Mouse (Mus musculus): ENCODE measurements around the gene Scrn2.

Gene Scrn2

GRCm38 (mm10) chr11:97029686-97030417, at the start of gene Scrn2:
Gene Scrn2 (plus strand): TSS chr11:97029938.
- in situ Hi-C loops (cut with MboI; ENCODE audit: low pct_unique_long_range_greater_than_20kb in 1 of 2, low sequenced_read_pairs in 2 of 2, unreplicated experiment in 1 of 2): no loop called here

- in situ Hi-C loops (cut with MboI; ENCODE audit: low pct_unique_long_range_greater_than_20kb in 1 of 2, low sequenced_read_pairs in 2 of 2, unreplicated experiment in 1 of 2): no loop called here
Measured at GRCm38 (mm10) chr11:96980021-96980420, 49.7 kb upstream of the Scrn2 start.

- in situ Hi-C loops (cut with MboI; ENCODE audit: low pct_unique_long_range_greater_than_20kb in 1 of 2, low sequenced_read_pairs in 2 of 2, unreplicated experiment in 1 of 2): no loop called here
Measured at GRCm38 (mm10) chr11:96981461-96981860, 48.3 kb upstream of the Scrn2 start.

GRCm38 (mm10) chr11:96982355-96982754, 47.4 kb upstream of the Scrn2 start:
- in situ Hi-C loops (cut with MboI; ENCODE audit: low pct_unique_long_range_greater_than_20kb in 1 of 2, low sequenced_read_pairs in 2 of 2, unreplicated experiment in 1 of 2): no loop called here

- in situ Hi-C loops (cut with MboI; ENCODE audit: low pct_unique_long_range_greater_than_20kb in 1 of 2, low sequenced_read_pairs in 2 of 2, unreplicated experiment in 1 of 2): no loop called here
Measured at GRCm38 (mm10) chr11:96982859-96983258, 46.9 kb upstream of the Scrn2 start, which contains the start of gene Sp2. Gene Sp2 (minus strand): TSS chr11:96982959.

DNA sequence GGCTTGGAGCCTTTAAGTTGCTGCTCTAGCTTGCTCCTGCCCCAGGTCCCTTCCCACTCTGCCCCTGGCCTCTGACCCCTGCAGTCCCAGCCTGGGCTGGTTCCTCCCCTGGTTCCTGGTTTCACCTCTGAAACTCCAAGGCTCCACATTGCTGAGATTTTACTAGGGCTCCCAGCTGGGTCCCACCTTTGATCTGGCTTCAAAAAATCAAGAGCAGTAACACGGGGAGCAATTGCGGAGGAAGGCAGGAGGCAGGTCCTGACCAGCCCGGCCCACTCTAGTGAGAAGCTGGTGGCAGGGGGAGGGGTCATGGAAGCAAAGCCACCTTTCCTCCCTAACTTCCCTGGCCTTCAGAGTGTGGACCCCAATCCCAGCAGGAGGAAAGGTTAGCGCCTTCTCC, 44.8 kb upstream of the Scrn2 start:
- in situ Hi-C loops (cut with MboI; ENCODE audit: low pct_unique_long_range_greater_than_20kb in 1 of 2, low sequenced_read_pairs in 2 of 2, unreplicated experiment in 1 of 2): loop anchor here in 1 of 2 experiments (5.0 kb wide), 1 partner anchor 37 kb away; no protein-coding TSS in a partner anchor

DNA sequence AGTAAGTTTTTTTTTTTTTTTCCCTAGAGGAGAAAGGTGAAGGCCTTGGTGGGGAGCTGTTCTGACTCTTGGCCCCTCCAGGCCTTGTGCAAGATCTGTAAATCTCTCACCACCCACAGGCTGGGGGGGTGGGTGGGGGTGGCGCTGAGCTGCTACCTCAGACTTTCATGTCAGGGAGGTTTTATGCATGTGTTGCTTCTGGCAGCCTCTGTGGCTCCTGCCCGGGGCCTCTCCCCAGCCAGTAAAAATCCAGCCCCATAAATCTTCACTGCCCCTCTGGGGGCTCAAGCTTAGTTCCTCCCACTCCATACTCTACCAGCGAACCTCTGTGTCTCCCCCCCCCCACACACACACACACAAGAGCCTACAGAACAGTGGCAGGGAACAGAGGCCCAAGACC, 43.3 kb upstream of the Scrn2 start:
- in situ Hi-C loops (cut with MboI; ENCODE audit: low pct_unique_long_range_greater_than_20kb in 1 of 2, low sequenced_read_pairs in 2 of 2, unreplicated experiment in 1 of 2): loop anchor here in 1 of 2 experiments (5.0 kb wide), 1 partner anchor 36 kb away; no protein-coding TSS in a partner anchor

GRCm38 (mm10) chr11:96987873-96988655, 41.7 kb upstream of the Scrn2 start:
- in situ Hi-C loops (cut with MboI; ENCODE audit: low pct_unique_long_range_greater_than_20kb in 1 of 2, low sequenced_read_pairs in 2 of 2, unreplicated experiment in 1 of 2): loop anchor here in 1 of 2 experiments (5.0 kb wide), 1 partner anchor 34 kb away; no protein-coding TSS in a partner anchor

- in situ Hi-C loops (cut with MboI; ENCODE audit: low pct_unique_long_range_greater_than_20kb in 1 of 2, low sequenced_read_pairs in 2 of 2, unreplicated experiment in 1 of 2): no loop called here
Measured at GRCm38 (mm10) chr11:96991501-96991900, 38.2 kb upstream of the Scrn2 start.

GRCm38 (mm10) chr11:96992722-96993311, 36.9 kb upstream of the Scrn2 start:
- in situ Hi-C loops (cut with MboI; ENCODE audit: low pct_unique_long_range_greater_than_20kb in 1 of 2, low sequenced_read_pairs in 2 of 2, unreplicated experiment in 1 of 2): no loop called here

- in situ Hi-C loops (cut with MboI; ENCODE audit: low pct_unique_long_range_greater_than_20kb in 1 of 2, low sequenced_read_pairs in 2 of 2, unreplicated experiment in 1 of 2): no loop called here
Measured at GRCm38 (mm10) chr11:96995031-96995430, 34.7 kb upstream of the Scrn2 start.

DNA sequence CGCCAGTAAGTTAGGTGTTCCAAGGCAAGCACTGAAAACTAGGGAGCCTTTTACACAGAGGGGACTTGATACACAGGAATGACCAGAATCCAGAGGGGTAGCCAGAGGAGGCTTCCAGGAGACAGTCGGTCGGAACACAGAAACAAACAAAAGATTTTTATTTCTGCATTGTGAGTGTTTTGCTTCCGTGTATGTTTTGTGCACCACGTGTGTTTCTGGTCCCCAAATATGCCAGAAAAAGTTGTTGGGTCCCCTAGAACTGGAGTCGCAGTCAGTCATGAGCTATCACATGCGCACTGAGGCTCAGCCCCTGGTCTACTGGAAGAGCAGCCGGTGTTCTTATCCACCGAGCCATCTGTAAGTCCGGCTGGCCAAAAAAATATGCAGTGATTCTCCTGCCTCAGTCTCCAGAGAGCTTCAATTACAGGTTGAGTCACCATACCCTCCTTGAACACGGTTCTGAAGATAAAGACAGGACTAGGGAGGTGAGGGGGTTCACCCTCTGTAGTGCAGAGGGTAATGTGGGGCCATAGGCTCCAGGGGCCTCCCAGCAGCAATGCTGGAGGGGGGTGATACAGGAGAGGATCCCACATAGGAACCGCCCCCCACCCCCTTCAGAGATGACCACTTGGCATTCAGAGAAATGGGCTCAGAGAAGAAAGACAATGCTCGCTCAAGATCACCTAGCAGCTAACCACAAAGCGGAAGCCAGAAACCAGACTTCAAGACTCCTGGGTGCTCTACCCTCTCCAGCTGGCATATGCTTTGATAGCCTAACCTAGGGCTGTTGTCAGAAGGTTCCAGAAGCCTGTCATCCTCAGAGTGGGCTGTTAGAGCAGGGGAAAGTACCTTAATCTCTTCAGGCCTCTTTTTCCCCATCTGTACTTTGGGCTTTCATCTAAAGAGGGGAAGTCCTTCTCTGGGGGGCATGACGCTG, 33.6 kb upstream of the Scrn2 start:
- in situ Hi-C loops (cut with MboI; ENCODE audit: low pct_unique_long_range_greater_than_20kb in 1 of 2, low sequenced_read_pairs in 2 of 2, unreplicated experiment in 1 of 2): no loop called here

GRCm38 (mm10) chr11:96996773-96997379, 32.9 kb upstream of the Scrn2 start:
- in situ Hi-C loops (cut with MboI; ENCODE audit: low pct_unique_long_range_greater_than_20kb in 1 of 2, low sequenced_read_pairs in 2 of 2, unreplicated experiment in 1 of 2): no loop called here

DNA sequence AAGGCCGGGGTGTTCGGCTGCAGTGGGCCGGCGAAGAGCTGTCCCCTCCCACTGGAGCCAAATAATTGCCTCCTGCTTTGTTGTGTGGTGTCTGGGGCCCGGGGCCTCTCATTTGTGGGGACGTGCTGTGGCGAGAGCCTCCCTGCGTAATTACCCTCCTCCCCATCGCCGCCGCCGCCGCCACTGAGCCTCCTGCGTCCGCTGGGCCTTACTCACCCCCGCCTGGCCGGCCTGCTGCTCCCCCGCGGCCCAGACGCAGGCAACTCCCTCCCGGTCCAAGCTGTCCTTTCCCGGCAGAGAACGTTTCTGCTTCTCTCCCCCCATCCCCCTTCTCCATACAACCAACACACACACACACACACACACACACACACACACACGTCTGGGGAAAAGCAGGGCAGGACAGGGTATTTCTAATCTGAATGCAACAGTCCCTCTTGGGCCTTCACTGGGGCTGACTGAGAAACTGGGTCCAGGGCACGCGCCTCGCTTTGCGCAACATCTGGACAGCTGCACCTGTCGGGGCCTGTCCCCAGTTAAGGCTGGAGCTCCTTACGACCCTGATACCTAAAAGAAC, 32.3 kb upstream of the Scrn2 start:
- in situ Hi-C loops (cut with MboI; ENCODE audit: low pct_unique_long_range_greater_than_20kb in 1 of 2, low sequenced_read_pairs in 2 of 2, unreplicated experiment in 1 of 2): no loop called here

DNA sequence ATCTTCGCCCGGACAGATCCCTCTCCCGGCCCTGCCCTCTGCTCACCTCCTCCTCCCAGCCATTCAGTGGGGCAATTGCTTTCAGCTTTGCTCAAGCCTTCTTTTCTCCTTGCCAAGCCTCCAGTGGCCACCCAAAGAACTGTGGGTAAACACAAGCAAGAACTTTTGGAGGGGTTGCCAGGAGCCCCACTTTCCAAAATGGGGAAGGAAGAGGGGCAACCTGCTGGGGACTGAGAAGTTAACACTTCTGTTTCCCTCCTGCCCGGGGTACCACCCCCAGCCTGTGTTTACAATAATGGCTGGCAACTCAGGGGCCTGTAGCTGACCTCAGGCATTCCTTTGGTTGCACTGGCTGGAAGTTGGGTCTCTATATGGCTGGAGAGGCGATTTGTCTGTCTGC, 26.6 kb upstream of the Scrn2 start:
- in situ Hi-C loops (cut with MboI; ENCODE audit: low pct_unique_long_range_greater_than_20kb in 1 of 2, low sequenced_read_pairs in 2 of 2, unreplicated experiment in 1 of 2): loop anchor here in 1 of 2 experiments (25.0 kb wide), 1 partner anchor 666 kb away; no protein-coding TSS in a partner anchor

DNA sequence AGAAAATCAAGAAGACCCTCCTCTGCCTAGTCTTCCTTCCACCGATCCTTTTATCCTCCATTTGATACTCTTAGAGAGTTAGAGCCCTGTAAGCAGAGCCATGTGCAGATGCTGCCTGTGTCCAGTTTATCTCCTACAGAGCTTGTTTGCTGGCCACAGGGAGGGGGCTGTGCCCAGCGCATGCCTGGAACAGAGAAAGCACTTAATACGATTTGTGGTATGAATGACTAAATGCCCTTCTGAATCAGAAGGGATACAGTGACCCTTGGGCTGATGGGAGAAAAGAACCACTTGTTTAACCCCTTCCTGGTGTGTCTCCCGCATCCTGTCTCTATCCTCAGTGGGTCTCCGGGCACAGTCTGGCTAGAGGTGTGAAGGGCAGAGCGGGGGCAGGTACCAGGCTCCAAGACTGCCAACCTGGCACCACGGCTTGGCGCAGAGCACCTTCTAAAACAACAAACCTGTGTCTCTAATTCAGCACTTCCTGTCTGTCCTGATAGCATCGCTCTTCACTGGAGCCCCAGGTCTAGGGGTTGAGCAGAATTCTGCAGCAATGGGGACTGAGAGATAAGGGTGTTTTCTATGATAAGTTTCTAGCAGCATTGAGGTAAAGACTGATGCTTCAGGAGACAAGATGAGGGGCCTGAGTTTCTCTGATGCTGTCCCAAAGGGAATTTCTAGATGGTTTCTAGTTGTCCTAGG, 22.5 kb upstream of the Scrn2 start:
- in situ Hi-C loops (cut with MboI; ENCODE audit: low pct_unique_long_range_greater_than_20kb in 1 of 2, low sequenced_read_pairs in 2 of 2, unreplicated experiment in 1 of 2): loop anchor here in 1 of 2 experiments (25.0 kb wide), 1 partner anchor 670 kb away; no protein-coding TSS in a partner anchor

Measured in mouse embryonic stem cell (cell line).